Mouse (Mus musculus): Measurements from ENCODE around the gene Xirp1. TPM values are rescaled to one million over a fixed set of nuclear protein-coding genes. Genes with fewer than 3 reads are reported as not detected.

Xirp1 gene
- polyA plus RNA-seq, 1 experiment from 2014 or later = 0.04 TPM

DNA sequence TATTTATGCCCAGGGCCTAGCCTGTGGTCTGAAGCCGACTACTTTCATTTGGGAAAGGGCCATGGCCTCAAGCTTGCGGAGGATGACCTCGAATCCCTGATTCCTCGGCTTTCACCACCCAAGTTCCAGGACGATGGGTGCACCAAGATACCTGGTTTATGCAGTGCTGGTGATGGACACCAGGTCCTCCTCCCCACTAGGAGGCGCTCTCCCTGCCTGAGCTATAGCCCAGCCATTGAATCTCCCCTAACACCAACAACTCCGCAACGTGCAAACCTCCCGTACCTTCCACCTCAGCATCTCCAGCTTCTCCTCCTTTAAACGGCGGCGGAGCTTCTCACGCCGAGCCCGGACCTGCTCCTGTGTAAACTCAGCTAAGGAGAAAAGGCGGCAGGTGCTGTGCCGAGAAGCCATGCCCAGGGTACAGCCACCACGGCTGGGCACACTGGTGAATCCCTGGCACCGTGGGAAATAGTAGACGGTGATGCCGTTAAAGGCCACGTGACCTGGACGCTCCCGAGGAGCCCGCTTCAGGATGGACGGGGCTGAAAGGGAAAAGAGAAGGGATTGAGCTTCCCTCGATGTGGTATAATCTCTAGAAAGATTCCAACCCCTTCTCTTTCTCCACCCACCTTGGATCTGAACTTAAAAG is 49.4 kb downstream of the Xirp1 start:
- 93% methylated on average over 27 of the region's 27 CpGs for WGBS
- H3K4me3 ChIP-seq (replicated peaks) = no peak overlapping the region
- H3K4me1 ChIP-seq = peaks cover 23% of the 10 kb centered on the region
- no peak overlapping the region for H3K9ac ChIP-seq
- ATAC-seq (ENCODE audit: low FRiP score) = no peak
- no peaks in the 10 kb centered on the region for H3K27me3 ChIP-seq
- 0 out of 2 replicates have a peak, but pooled peaks cover 4% of the 10 kb centered on the region for H3K36me3 ChIP-seq (replicated peaks)
- H3K27ac ChIP-seq = no peak overlapping the region
- no peaks in the 10 kb centered on the region for H3K9me3 ChIP-seq
- no peak overlapping the region for H3K4me2 ChIP-seq

DNA sequence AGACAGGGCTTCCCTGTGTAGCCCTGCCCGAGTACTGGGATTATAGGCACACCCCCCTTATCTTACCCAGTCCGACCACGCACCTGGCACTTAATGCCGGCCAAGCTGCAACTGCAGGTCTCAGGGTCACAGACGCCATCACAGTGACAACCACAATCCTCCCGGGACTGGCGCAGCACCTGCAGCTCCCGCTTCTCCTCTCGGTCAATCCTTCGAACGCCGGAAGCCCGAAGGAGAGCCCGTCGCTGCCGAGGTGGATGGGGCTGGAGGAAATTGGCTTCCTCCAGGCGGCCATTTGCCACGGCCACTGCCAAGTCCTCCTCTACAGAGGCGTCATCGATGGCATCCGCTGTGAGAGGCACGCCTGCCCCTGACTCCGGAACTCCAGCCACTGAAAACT is 50.1 kb downstream of the Xirp1 start:
- Histone ChIP-seq H3K4me2 (no peak overlapping the region), H3K4me3 (replicated peaks) (no peak overlapping the region), H3K9ac (no peak overlapping the region), H3K27ac (no peak overlapping the region), H3K9me3 (no peaks in the 10 kb centered on the region), H3K27me3 (no peaks in the 10 kb centered on the region), H3K36me3 (replicated peaks) (0 out of 2 replicates have a peak, but pooled peaks cover 4% of the 10 kb centered on the region), H3K4me1 (peaks cover 19% of the 10 kb centered on the region)
- no peak for ATAC-seq (ENCODE audit: low FRiP score)
- WGBS = 94% methylated on average over 23 of the region's 23 CpGs

DNA sequence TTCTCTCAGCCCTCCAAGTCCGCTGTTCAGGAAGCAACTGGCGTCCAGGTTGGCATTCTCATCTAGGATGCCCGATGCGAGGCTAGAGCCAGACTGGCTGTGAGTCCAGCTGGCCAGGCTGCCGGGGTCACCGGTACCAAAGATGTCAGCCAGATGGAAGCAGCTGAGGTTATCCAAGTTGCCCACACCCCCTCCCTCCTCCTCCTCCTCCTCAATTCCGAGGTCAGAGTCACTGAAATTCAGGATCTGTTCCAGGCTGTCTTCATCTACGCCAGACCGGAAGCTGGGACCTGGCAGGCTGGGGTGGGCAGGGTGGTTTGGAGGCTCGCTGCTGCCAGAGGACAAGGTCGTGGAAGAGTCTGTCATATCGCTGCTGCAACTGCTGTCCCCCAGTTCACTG is 50.8 kb downstream of the Xirp1 start:
- H3K27ac ChIP-seq = no peak overlapping the region
- H3K9ac ChIP-seq = no peak overlapping the region
- H3K4me1 ChIP-seq = peaks cover 12% of the 10 kb centered on the region
- ATAC-seq (ENCODE audit: low FRiP score) = no peak
- no peak overlapping the region for H3K4me2 ChIP-seq
- WGBS = 92% methylated on average over 12 of the region's 12 CpGs
- H3K27me3 ChIP-seq = no peaks in the 10 kb centered on the region
- H3K4me3 ChIP-seq (replicated peaks) = no peak overlapping the region
- 0 out of 2 replicates have a peak, but pooled peaks cover 4% of the 10 kb centered on the region for H3K36me3 ChIP-seq (replicated peaks)
- no peaks in the 10 kb centered on the region for H3K9me3 ChIP-seq

DNA sequence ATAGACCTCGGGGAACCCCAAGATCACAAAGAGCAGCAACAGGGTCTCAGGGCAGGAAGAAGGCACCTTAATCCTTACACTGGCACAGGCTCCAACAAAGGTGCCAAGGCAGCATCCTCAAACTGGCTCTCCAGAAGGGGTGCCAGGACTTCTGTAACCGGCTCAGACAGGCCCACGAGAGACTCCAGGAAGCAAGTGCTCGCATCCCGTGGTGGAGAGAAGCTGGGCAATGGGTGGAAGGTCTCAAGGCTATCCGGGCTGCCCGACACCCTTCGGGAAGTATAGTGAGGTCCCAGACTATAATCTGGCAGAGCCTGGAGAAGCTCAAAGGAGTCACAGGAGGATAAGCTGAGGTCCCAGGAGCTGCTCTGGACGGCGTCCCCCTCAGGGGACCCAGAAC is 51.2 kb downstream of the Xirp1 start:
- no peaks in the 10 kb centered on the region for H3K27me3 ChIP-seq
- H3K27ac ChIP-seq = no peak overlapping the region
- H3K4me2 ChIP-seq = no peak overlapping the region
- no peaks in the 10 kb centered on the region for H3K9me3 ChIP-seq
- 90% methylated on average over 10 of the region's 10 CpGs for WGBS
- peaks cover 8% of the 10 kb centered on the region; the same call in 1 of the 2 replicates for H3K4me1 ChIP-seq
- H3K4me3 ChIP-seq (replicated peaks) = no peak overlapping the region
- H3K9ac ChIP-seq = no peak overlapping the region
- ATAC-seq (ENCODE audit: low FRiP score) = no peak
- 0 out of 2 replicates have a peak, but pooled peaks cover 4% of the 10 kb centered on the region for H3K36me3 ChIP-seq (replicated peaks)

DNA sequence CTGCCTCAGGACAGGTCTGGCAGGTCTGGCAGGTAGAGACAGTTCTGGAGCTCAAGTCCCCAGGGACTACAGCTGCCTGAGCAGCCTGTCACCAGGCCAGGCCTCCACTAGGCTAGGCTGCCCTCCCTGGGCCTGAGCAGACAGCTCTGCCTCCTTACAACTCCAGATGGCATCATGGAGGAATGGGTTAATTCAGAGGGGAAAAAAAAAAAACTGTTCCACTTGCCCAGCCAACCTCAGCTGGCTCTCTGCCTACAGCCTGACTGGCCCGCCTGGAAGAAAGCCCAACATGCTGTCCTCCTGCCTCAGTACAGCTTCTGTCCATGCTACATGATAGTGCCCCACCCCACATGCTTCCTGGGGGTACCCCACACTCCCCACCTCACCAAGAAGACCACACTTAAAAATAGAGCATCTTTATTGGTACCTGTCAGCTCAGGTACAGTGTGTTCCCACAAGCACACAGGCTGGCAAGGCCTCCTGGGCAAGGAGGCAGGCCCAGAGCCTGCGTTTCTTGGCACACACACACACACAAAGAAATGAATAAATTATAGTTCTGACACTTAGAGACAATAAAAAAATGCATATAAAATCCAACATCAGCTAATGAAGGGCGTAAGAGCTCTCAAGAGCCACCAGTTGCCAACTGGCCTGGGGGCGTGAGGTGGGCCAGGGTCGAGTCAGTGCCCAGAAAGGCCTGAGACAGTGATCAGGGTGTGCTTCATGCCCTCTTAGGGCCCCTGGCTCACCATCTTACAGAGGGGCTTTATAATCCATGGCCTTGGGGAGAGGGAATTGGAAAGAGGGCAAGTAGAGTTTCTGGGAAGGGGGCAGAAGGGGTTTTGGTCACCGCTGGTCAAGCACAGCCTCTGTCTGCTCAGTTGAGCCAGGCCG is 52.4 kb downstream of the Xirp1 start:
- H3K4me1 ChIP-seq = 0 out of 2 replicates have a peak, but pooled peaks cover 6% of the 10 kb centered on the region
- ATAC-seq (ENCODE audit: low FRiP score) = 0 out of 2 replicates have a peak, but pooled peaks have one; percentile 9
- H3K9ac ChIP-seq = no peak overlapping the region
- H3K27ac ChIP-seq = 0 out of 2 replicates have a peak overlapping the region, but pooled peaks have one; percentile 3
- no peak overlapping the region for H3K4me3 ChIP-seq (replicated peaks)
- H3K4me2 ChIP-seq = no peak overlapping the region
- 0 out of 2 replicates have a peak, but pooled peaks cover 4% of the 10 kb centered on the region for H3K36me3 ChIP-seq (replicated peaks)
- H3K9me3 ChIP-seq = no peaks in the 10 kb centered on the region
- H3K27me3 ChIP-seq = no peaks in the 10 kb centered on the region
- WGBS = 81% methylated on average over 7 of the region's 7 CpGs

DNA sequence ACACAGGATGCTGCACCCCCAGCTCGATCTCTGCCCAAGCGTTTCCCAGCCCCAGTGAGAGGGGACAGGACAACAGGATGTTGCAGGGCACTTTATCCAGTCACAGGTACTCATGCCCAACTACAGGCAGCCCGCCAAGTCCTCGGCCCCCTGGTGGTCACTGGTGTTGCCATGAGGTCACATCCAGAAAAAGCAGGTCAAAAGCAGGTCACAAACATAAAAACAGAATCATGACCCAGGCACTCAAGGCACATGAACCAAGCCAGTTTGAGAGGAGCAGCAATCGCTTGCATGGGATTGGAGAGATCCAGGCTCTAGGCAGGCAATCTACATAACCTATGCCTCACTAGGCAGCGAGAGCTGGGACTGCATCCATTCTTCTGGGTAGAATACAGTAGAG is 53.2 kb downstream of the Xirp1 start:
- WGBS = 50% methylated on average over 6 of the region's 6 CpGs
- Histone ChIP-seq H3K27ac (no peak overlapping the region), H3K36me3 (replicated peaks) (0 out of 2 replicates have a peak, but pooled peaks cover 4% of the 10 kb centered on the region), H3K27me3 (no peaks in the 10 kb centered on the region), H3K4me1 (0 out of 2 replicates have a peak, but pooled peaks cover 6% of the 10 kb centered on the region), H3K9me3 (no peaks in the 10 kb centered on the region), H3K9ac (no peak overlapping the region), H3K4me3 (replicated peaks) (no peak overlapping the region), H3K4me2 (no peak overlapping the region)
- ATAC-seq (ENCODE audit: low FRiP score) = no peak

DNA sequence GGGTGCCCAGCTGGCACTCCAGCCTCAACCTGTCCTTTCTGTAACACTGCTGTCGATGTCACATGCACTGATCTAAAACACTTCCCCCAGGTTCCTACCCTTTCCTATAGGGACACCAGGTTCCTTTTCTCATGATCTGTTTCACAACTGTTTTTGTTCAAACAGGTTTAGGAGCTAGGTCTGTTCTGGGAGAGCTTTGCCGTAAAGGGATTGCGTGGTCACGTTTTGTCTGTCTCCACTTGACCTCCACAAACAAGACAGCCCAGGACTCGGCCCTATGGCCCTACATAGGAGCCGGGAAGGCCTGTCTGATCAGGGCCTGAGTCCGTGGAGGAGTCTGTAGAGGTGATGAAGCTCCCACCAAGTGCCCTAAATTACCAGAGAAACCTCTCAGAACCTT is 53.6 kb downstream of the Xirp1 start:
- H3K9ac ChIP-seq = no peak overlapping the region
- H3K36me3 ChIP-seq (replicated peaks) = 0 out of 2 replicates have a peak, but pooled peaks cover 4% of the 10 kb centered on the region
- no peaks in the 10 kb centered on the region for H3K27me3 ChIP-seq
- 82% methylated on average over 7 of the region's 7 CpGs for WGBS
- H3K27ac ChIP-seq = no peak overlapping the region
- H3K4me1 ChIP-seq = 0 out of 2 replicates have a peak, but pooled peaks cover 6% of the 10 kb centered on the region
- H3K4me2 ChIP-seq = no peak overlapping the region
- H3K4me3 ChIP-seq (replicated peaks) = no peak overlapping the region
- ATAC-seq (ENCODE audit: low FRiP score) = no peak
- H3K9me3 ChIP-seq = no peaks in the 10 kb centered on the region

DNA sequence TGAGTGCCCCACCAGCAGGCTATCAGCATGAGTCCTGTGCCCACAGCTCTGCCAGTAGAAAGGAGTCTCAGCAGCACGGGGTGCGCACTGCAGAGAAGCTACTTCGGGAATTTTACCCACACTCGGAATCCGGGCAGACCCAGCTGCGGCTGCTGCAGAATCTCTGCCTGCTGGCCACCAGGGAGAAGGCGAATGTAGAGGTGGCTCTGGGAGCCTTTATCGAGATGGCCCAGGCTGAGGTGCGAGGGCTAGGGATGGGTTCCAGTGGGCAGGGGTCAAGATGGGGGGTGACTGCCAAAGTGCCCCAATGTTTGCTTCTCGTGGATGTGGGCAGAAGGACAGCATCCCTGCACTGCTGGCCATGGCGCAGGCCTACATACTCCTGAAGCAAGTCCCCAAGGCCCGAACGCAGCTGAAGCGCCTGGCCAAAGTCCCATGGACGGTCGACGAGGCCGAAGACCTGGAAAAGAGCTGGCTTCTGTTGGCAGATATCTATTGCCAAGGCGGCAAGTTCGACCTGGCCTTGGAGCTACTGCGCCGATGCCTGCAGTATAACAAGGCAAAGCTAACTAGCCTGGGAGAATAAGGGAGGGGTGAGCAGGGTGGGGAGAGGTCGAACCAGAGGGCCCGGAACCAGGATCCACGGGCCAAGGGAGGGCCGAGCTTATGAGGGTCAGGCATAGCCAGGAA is 57.0 kb downstream of the Xirp1 start:
- WGBS = 86% methylated on average over 26 of the region's 26 CpGs

DNA sequence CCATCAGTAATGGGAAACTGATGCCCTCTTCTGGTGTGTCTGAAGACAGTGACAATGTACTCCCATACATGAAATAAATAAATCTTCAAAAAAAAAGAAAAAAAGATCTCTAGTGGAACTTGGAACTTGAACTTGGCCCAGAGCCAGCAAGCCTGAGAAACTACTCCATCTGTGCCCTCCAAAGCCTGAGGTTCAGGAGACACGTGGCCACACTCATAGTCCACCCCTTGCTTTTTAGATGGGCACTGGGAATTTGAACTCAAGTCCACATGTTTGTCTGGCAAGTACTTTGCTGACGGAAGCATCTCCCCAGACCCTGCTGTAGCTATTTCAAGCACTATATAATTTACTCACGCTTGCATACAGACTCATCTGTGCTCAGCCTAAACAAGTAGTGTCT is 58.2 kb downstream of the Xirp1 start:
- no peak overlapping the region for H3K4me2 ChIP-seq
- 85% methylated on average over 3 of the region's 3 CpGs for WGBS
- H3K27ac ChIP-seq = no peak overlapping the region
- no peak overlapping the region for H3K4me3 ChIP-seq (replicated peaks)
- no peak for ATAC-seq (ENCODE audit: low FRiP score)
- H3K9ac ChIP-seq = no peak overlapping the region
- no peaks in the 10 kb centered on the region for H3K36me3 ChIP-seq (replicated peaks)
- H3K9me3 ChIP-seq = no peaks in the 10 kb centered on the region
- peaks cover 8% of the 10 kb centered on the region; the same call in 1 of the 2 replicates for H3K4me1 ChIP-seq
- 0 out of 2 replicates have a peak, but pooled peaks cover 6% of the 10 kb centered on the region for H3K27me3 ChIP-seq

More for the DNA sequence above, 57.0 kb downstream of the Xirp1 start:
- H3K4me2 ChIP-seq = no peak overlapping the region
- no peak overlapping the region for H3K27ac ChIP-seq
- no peaks in the 10 kb centered on the region for H3K36me3 ChIP-seq (replicated peaks)
- 0 out of 2 replicates have a peak, but pooled peaks cover 6% of the 10 kb centered on the region for H3K27me3 ChIP-seq
- no peak overlapping the region for H3K4me3 ChIP-seq (replicated peaks)
- H3K4me1 ChIP-seq = peaks cover 14% of the 10 kb centered on the region; the same call in 1 of the 2 replicates
- no peaks in the 10 kb centered on the region for H3K9me3 ChIP-seq
- H3K9ac ChIP-seq = no peak overlapping the region
- ATAC-seq (ENCODE audit: low FRiP score) = no peak

DNA sequence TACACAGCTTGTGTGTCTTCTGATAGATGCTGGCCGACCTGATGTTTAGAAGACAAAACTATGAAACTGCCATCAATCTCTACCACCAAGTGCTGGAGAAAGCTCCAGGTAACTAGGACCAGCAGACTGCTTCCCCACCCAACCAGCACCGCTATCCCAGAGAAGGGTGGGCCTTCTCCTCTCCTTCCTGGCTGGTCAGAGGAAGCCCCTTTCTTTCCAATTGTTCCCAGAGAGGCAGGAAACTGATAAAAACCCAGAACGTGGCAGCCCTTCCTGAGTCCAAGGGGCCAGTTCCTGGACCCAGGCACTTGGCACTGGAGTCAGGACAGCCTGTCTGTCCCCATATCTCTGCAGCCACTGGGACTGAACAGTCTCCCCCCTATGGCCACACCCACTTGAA is 59.2 kb downstream of the Xirp1 start:
- H3K9ac ChIP-seq = no peak overlapping the region
- no peak overlapping the region for H3K4me3 ChIP-seq (replicated peaks)
- H3K4me1 ChIP-seq = peaks cover 8% of the 10 kb centered on the region; the same call in 1 of the 2 replicates
- no peaks in the 10 kb centered on the region for H3K36me3 ChIP-seq (replicated peaks)
- H3K27ac ChIP-seq = no peak overlapping the region
- H3K27me3 ChIP-seq = 0 out of 2 replicates have a peak, but pooled peaks cover 6% of the 10 kb centered on the region
- H3K9me3 ChIP-seq = no peaks in the 10 kb centered on the region
- WGBS = 86% methylated on average over 3 of the region's 3 CpGs
- no peak overlapping the region for H3K4me2 ChIP-seq
- no peak for ATAC-seq (ENCODE audit: low FRiP score)
